Mouse (Mus musculus) B cell, adult 2 months (primary cell): ENCODE results near the gene Oscp1.

Experiments
- DNase-seq, 2 experiments: peaks; one replicate each; pipeline ENCODE4 v3.0.0; 2022

Gene Oscp1

GRCm38 (mm10) chr4:126058134-126058996, at the start of gene Oscp1:
Gene Oscp1, plus strand, starts transcription at chr4:126058565.
- DNase-seq: peak; percentile 88 to 89

DNA sequence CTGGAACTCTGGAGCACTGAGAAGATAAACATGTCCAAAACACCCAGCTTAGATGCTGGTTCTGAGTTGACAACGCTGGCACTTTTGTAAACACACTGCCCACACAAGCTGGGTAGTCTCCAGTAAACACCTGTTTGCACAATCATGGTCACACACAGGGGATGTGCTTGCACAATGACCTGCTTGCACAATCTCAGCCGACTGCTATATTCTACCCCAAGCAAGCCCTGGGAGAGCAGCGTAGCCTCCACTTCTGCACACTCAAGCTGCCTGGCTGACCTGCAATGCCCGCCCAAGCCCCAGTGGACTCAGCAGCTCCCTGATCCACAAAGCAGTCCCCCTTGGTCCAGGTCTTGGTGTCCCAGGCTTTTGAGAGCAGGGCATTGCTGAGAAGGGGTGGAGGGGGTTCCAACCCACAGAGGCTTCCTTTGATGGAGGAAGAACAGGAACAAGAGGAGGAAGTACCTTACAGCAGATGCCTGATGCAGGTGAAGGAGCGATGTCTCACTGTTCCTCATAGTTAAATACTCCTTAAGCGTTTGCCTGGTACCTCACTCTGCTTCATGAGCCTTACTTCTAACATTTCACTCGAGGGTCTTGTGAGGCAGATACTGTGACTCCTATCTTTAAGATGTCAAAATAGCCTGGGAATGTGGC, 40.6 kb upstream of the Oscp1 start:
- DNase-seq: no peak

DNA sequence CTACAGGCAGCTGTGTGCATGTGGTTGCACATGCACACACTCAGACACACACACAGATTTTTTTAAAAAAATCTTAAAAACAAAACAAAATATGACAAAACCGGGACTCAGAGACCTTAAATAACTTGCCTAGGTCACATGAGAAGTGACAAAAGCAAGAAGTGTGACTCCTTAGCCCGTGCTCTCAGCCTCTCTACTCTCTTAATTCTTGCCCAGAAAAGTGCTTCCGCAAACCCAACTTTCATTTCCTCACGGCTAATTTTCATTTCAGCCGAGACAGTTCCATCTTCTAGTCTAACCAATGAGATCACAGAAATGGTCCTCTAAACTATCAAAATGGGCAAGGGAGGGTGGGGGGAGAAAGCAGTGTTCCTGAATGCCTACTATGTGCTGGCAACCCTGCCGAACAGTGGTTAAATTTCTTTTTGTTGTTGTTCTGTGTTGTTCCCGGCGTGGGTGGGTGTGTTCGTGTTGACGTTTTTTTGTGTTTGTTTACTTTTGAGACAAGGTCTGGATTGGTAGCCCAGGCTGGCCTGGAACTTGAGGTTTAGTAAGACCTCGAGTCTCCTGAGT, 39.3 kb upstream of the Oscp1 start:
- peak; percentile 45 to 62 for DNase-seq

- no peak for DNase-seq
Observed at GRCm38 (mm10) chr4:126024303-126024900, 34.0 kb upstream of the Oscp1 start, which contains the start of gene Csf3r. Gene Csf3r, plus strand, starts transcription at chr4:126024550.

- DNase-seq: no peak
Observed at GRCm38 (mm10) chr4:126025801-126026200, 32.6 kb upstream of the Oscp1 start.

- DNase-seq: no peak
Observed at GRCm38 (mm10) chr4:126027980-126028379, 30.4 kb upstream of the Oscp1 start.

DNA sequence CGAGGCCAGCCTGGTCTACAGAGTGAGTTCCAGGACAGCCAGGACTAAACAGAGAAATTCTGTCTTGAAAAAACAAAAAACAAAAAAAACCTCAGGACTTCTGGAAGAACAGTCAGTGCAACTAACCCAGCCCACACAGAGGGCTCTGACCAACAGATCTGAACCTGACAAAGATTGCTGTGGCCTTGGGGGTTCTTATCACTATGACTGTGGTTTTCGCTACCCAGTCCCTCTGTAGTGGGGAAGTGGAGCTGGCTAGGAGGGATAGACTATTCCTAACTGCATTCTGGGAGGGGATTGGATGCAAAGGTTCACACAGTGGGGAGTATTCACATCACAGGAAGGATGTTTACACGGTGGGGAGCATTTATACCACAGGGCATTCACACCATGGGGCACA, 29.3 kb upstream of the Oscp1 start:
- no peak for DNase-seq

DNA sequence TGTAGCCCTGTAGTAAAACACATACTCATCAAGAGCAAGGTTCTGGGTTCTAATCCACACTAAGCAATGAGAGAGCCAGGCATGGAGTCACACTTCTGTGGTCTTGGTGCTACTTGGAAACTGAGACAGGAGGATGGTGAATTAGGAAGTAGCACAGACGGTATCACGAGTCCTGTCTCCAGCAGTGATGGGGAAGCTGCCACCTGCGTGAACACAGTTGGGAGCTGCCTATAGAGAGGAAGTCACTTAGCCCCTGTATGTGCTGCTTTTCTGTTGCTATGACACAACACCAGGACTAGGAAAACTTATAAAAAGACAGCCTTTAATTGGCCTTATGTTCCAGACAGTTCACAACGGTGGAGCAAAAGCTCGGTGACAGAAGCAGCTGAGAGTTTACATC, 27.7 kb upstream of the Oscp1 start:
- DNase-seq: no peak

DNA sequence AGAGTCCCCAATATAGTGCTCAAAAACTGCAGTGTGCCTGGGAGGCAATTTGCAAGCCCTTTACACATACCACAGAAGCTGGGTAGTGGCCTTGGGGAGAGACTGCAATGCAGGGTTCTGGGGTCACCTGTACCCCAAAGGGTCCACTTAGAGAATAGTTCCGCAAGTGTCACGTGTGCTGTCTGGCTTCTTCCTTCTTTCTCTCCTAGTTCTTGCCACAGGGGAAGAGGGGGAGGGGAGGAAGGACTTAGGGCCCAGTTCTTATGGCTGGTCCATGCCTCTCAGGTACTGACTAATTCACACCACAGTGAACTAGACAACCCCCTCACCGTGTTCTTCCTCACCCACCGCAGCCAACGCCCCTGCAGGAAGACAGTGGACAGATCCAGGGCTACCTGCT, 23.0 kb upstream of the Oscp1 start:
- DNase-seq: no peak

DNA sequence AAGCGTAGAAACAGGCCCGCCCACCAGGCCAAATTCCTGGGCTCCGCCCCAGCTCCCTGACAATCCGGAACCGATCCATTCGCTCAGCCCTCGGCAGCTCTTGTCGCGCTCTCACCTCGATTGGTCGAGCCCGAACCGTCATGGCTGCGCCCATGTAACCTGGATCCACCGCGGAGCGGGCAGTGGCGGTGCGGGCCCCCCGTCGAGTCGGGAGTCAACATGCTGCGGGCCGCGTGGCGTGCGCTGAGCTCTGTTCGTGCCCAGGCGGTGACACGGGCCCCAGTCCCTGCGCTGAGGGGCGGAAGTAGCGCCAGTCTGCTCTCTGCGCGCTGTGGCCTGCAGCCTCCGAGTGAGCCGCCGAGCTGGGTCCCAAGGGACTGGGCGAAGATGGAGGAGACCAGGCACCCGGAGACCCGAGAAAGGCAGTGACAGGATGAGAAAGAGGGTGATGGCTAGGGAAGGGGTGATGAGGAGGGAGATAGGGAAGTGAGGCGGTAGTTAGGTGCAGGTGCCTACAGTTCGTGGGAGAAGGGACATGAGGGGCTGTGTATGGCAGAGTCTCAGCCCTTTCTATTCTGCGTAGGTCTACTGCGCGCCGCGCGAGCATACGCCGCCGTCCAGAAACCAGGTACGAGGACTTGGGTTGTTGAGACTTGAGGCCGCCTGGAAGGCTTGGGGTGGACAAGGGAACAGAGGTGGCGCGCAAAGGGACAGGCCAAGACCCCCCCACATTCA, 11.3 kb upstream of the Oscp1 start, which contains the start of gene Mrps15:
Mrps15 (plus strand) TSS at position 75 of the 735 bp plus-strand sequence.
- DNase-seq: peak; percentile 83 to 87

DNA sequence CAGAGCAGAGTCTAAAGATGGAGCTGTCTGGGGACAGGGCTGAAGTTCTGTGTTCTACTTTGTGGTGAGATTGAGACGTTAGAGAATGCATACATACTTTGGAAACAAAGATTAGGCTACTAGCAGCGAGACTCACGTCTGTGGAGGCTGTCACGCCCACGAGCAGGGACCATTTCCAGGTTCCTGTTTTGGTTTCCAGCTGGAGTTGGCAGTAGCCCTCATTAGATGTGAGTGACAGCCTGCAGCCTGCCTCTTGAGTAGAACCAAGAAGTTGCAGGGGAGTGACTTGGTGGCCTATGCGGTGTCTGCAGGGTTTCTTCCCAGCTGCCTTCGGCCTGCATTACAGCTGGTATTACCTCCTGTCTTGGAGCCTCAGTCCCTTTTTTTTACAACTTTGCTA, 6.7 kb upstream of the Oscp1 start:
- no peak for DNase-seq

- no peak for DNase-seq
Observed at GRCm38 (mm10) chr4:126057207-126058133, 895 bp upstream of the Oscp1 start.

DNA sequence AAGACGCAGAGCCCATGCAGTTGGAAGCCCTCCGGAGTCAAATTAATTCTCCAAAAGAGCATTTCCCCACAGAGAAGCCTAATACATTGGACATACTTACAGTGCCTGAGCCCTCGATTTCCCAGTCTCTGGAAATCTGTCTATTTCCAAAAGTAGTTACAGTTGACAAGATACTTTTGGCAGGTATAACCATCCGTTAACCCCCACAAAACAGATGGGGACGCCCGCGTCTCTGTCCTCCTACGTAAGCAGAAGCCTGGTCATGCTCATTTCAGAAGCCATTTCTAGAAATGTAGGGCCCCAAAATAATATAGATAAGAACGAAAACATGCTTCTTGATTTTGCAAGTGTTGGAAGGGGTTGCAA, 615 bp downstream of the Oscp1 start:
- DNase-seq: no peak

DNA sequence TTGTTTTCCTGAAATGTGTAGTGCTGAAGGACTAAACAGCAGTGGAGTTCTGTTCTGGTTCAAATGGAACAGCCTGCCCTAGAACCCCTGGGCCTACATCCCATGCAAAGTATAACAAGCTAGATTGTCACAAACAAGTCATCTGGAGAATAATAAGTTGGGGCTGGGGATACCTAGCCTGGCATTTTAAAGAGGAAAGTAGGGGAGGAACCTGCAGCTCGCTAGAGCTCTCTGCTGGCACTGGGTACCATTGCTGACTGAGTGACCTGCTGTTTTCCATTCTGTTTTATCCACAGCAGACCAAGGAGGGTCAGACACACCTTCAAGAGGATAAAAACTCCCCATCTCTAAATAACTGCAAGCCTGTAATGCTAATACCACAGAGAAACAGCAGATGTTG, 4.5 kb downstream of the Oscp1 start:
- peak; percentile 25 to 38 for DNase-seq

GRCm38 (mm10) chr4:126065241-126065640, 6.9 kb downstream of the Oscp1 start:
- no peak for DNase-seq

- DNase-seq: no peak
Observed at GRCm38 (mm10) chr4:126067401-126068077, 9.2 kb downstream of the Oscp1 start.

DNA sequence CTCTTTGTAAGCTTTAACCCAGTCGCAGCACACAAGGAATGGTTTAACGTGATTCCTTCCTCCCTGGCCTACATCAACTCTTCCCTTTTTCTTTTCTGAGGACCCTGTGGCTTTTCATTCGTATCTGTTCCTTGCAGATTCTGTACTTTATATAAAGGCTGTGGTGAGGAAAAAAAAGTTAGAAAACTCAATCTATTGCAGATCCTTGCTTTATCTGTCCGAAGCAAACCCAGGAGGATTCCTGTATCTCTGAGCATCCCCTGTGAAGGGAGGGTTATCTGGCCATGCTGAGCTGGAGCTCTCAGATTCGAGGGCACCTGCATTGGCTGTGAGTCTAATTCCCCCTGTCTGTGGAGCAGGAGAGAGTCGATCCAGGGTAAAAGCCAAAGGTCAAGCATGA, 10.5 kb downstream of the Oscp1 start:
- DNase-seq: no peak

- DNase-seq: no peak
Observed at GRCm38 (mm10) chr4:126077833-126078232, 19.5 kb downstream of the Oscp1 start.

DNA sequence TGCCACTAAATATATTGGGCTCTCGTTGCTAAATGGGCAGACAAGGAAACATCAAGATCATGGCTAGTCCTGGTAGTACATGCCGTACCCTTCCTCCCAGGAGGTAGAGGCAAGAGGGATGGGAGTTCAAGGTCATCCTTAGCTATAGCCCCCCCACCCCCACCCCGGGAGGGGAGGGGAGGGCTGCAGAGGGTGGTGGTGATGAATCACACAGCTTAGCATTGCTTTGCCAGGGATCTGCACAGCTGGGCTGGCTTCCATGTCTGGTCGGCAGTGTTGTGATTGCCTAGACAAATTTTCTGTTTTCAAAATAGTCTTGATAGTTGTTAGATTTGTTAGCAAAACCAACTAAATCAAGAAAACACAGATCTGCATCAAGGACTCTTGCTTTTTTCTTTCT, 20.9 kb downstream of the Oscp1 start:
- DNase-seq: no peak

- no peak for DNase-seq
Observed at GRCm38 (mm10) chr4:126081601-126082000, 23.2 kb downstream of the Oscp1 start.

- no peak for DNase-seq
Observed at GRCm38 (mm10) chr4:126083021-126083420, 24.7 kb downstream of the Oscp1 start.
